ENCODE assay signal across 24 mouse cellular contexts in genomic region chr9:88368476-88368875, GRCm38 (mm10). TPM values are rescaled to one million over a fixed set of nuclear protein-coding genes. Genes with fewer than 3 reads are reported as not detected.
DNase-seq lines count a peak whose midpoint lies in the region; ATAC-seq and TF ChIP-seq lines count a peak whose summit lies in the region.
"Had no signal": no experiment of that assay in that cellular context is flagged by ENCODE, and none has a peak within 500 bp of the region (broad histone marks: within the 10 kb centered on the region; RNA-seq: fewer than 3 reads in every experiment).

No protein-coding gene starts in this region.

- H3K4me1 ChIP-seq in heart, embryonic 10.5 days: no peaks in the 10 kb centered on the region
- no peaks in the 10 kb centered on the region for H3K4me1 ChIP-seq in heart, embryonic 12.5 days (replicated peaks)

- ATAC-seq in heart, embryonic 12.5 days (ENCODE audit: insufficient number of reproducible peaks, low FRiP score): no peak
- ATAC-seq: activated CD4-positive, CD25-positive, alpha-beta regulatory T cell, adult 4 months; CD4-positive, CD25-positive, alpha-beta regulatory T cell, adult 4 months; Patski had no signal

- H3K27ac ChIP-seq in gastrocnemius, adult 2 months: peak overlapping the region; percentile 20; the same call in 1 of the 2 replicates
- H3K27ac ChIP-seq in heart, embryonic 10.5 days: no peak overlapping the region
- H3K27ac ChIP-seq in heart, embryonic 12.5 days (ENCODE audit: poor library complexity, severe bottlenecking): no peak overlapping the region

- WGBS in heart, embryonic 10.5 days: 86% methylated on average over 5 of the region's 5 CpGs
- 85% methylated on average over 5 of the region's 5 CpGs for WGBS in heart, embryonic 12.5 days

- 0 out of 2 replicates have a peak, but pooled peaks cover 3% of the 10 kb centered on the region for H3K36me3 ChIP-seq in heart, embryonic 10.5 days
- peaks cover 22% of the 10 kb centered on the region for H3K36me3 ChIP-seq in heart, embryonic 12.5 days

- H3K4me3 ChIP-seq in gastrocnemius, adult 2 months: no peak overlapping the region
- no peak overlapping the region for H3K4me3 ChIP-seq in heart, embryonic 10.5 days
- H3K4me3 ChIP-seq in heart, embryonic 12.5 days: no peak overlapping the region

- H3K27me3 ChIP-seq in heart, embryonic 10.5 days (ENCODE audit: insufficient read depth, poor library complexity, severe bottlenecking): no peaks in the 10 kb centered on the region
- H3K27me3 ChIP-seq in heart, embryonic 12.5 days (replicated peaks): no peaks in the 10 kb centered on the region
- H3K27me3 ChIP-seq: CH12.LX, Patski had no signal

- no peaks in the 10 kb centered on the region for H3K9me3 ChIP-seq in heart, embryonic 10.5 days
- H3K9me3 ChIP-seq in heart, embryonic 12.5 days (replicated peaks): no peaks in the 10 kb centered on the region
- H3K9me3 ChIP-seq: G1E had no signal

- H3K4me2 ChIP-seq in heart, embryonic 12.5 days: no peak overlapping the region

- intact Hi-C loops in gastrocnemius, adult 2 months (cut with DNase I): no loop called here

- no peak for DNase-seq in gastrocnemius, adult 2 months
- DNase-seq in gastrocnemius, adult 8-10 months (ENCODE audit: low spot score in 2 of 2): no peak
- peak; percentile 20 for DNase-seq in heart, embryonic 10.5 days (ENCODE audit: low spot score)
- DNase-seq in Muller cell, postnatal 12 days (ENCODE audit: inconsistent ontology term): peak; percentile 80
- peak; percentile 58 for DNase-seq in NIH3T3 (ENCODE audit: low read depth)
- DNase-seq in heart, postnatal 4 days: no peak
- DNase-seq in right cerebral cortex, adult 18-20 months: no peak
- DNase-seq: adrenal gland, adult 2 months; adrenal gland, adult 8-10 months; adrenal gland, postnatal 10 days; adrenal gland, postnatal 14 days; adrenal gland, postnatal 25 days; adrenal gland, postnatal 36 days; B cell, adult 2 months; cerebellum, adult 11 months; cerebellum, adult 11-12 months; cerebellum, adult 18-20 months; cerebellum, adult 2 months had no signal

- TF ChIP-seq CTCF in gastrocnemius, adult 2 months (IDR thresholded peaks at IDR 0.05): no peak

- no peak overlapping the region for H3K9ac ChIP-seq in heart, embryonic 12.5 days

RNA-seq across cellular contexts. Expression of gene Nt5e, which starts 41.5 kb away (rescaled TPM):
- 1 to 10 TPM; 2.2 to 2.5 TPM for total RNA-seq in gastrocnemius, adult 2 months (2021)
- 1 to 10 TPM; 1.3 to 2.4 (median 1.9) TPM for total RNA-seq in gastrocnemius, adult 8-10 months (2022)
- polyA plus RNA-seq in heart, embryonic 10.5 days (2016; fragmentation: Nextera tagmentation; extraction: Ambion mirVana): 1.9 and 2.4 TPM in 2 replicates
- polyA plus RNA-seq in heart, embryonic 12.5 days (2016; fragmentation: Nextera tagmentation; extraction: Ambion mirVana): 5.4 and 5.8 TPM in 2 replicates
- total RNA-seq in heart, postnatal 4 days (2021): 10 to 100 TPM in 1 of 2 experiments, 1 to 10 TPM in 1; 9.3 to 10.1 TPM
- polyA plus RNA-seq: G1E had no signal

Comparison
In these comparisons a context has a peak if more than half of its experiments do, and no peak if none do; other contexts are left out.
1. DNase-seq: peak in heart, embryonic 10.5 days (single experiment), Muller cell, postnatal 12 days (single experiment) and NIH3T3 (single experiment); none in gastrocnemius, adult 2 months (single experiment), gastrocnemius, adult 8-10 months (0 of 2), heart, postnatal 4 days (single experiment) and right cerebral cortex, adult 18-20 months (single experiment).